Mouse (Mus musculus) spleen, embryonic (tissue): Measurements from ENCODE around the gene Lefty1.

Experiments
- CTCF ChIA-PET: fragments of 350-600 bp; sonication (Branson Sonifier 250); formaldehyde crosslinking; loops from one replicate; lab custom pipeline; 2022; lab: Charles Lee

Gene Lefty1

GRCm38 (mm10) chr1:180934467-180935419, at the start of gene Lefty1:
Gene Lefty1 (plus strand): TSS chr1:180935022.
- CTCF ChIA-PET: interaction anchor here (0.5 to 0.8 kb wide), 2 partner anchors 8 to 61 kb away, joined by 3 read pairs; no protein-coding TSS in a partner anchor

- CTCF ChIA-PET: no interaction called here
These were observed 46.2 kb upstream of the Lefty1 start for GRCm38 (mm10) chr1:180888556-180889042.

GRCm38 (mm10) chr1:180889172-180889571, 45.6 kb upstream of the Lefty1 start:
- CTCF ChIA-PET: interaction anchor here (0.7 kb wide), 1 partner anchor 33 kb away, joined by 3 read pairs; no protein-coding TSS in a partner anchor

- CTCF ChIA-PET: interaction anchor here (0.7 kb wide), 1 partner anchor 34 kb away, joined by 3 read pairs; no protein-coding TSS in a partner anchor
These were observed 45.0 kb upstream of the Lefty1 start for GRCm38 (mm10) chr1:180889841-180890240.

- CTCF ChIA-PET: interaction anchor here (1.5 kb wide), 1 partner anchor 9 kb away, joined by 3 read pairs; no protein-coding TSS in a partner anchor
These were observed 42.0 kb upstream of the Lefty1 start, which contains the start of gene Lefty2 for GRCm38 (mm10) chr1:180892808-180893207. Gene Lefty2 (plus strand): TSS chr1:180893108.

GRCm38 (mm10) chr1:180894088-180894987, 40.5 kb upstream of the Lefty1 start:
- CTCF ChIA-PET: interaction anchor here (0.5 to 0.9 kb wide), 2 partner anchors 38 to 84 kb away, joined by 3 to 5 read pairs; no protein-coding TSS in a partner anchor

- CTCF ChIA-PET: interaction anchor here (0.6 to 1.6 kb wide), 8 partner anchors 21 to 559 kb away, joined by 3 to 16 read pairs (median 6); no protein-coding TSS in a partner anchor
These were observed 33.7 kb upstream of the Lefty1 start for GRCm38 (mm10) chr1:180901107-180901506.

- CTCF ChIA-PET: interaction anchor here (0.5 to 1.3 kb wide), 6 partner anchors 9 to 104 kb away, joined by 3 to 5 read pairs (median 4); no protein-coding TSS in a partner anchor
These were observed 31.9 kb upstream of the Lefty1 start for GRCm38 (mm10) chr1:180902915-180903314.

GRCm38 (mm10) chr1:180903666-180904038, 31.2 kb upstream of the Lefty1 start:
- CTCF ChIA-PET: interaction anchor here (0.5 to 1.9 kb wide), 6 partner anchors 9 to 518 kb away, joined by 3 to 7 read pairs (median 4); no protein-coding TSS in a partner anchor

- CTCF ChIA-PET: interaction anchor here (0.6 to 1.9 kb wide), 3 partner anchors 37 to 519 kb away, joined by 4 to 7 read pairs (median 5); no protein-coding TSS in a partner anchor
These were observed 30.6 kb upstream of the Lefty1 start, which contains the start of gene Pycr2 for GRCm38 (mm10) chr1:180904039-180904814. Gene Pycr2 (plus strand): TSS chr1:180904293.

- CTCF ChIA-PET: interaction anchor here (1.9 kb wide), 1 partner anchor 37 kb away, joined by 5 read pairs; no protein-coding TSS in a partner anchor
These were observed 30.1 kb upstream of the Lefty1 start for GRCm38 (mm10) chr1:180904815-180905080.

GRCm38 (mm10) chr1:180905307-180905706, 29.5 kb upstream of the Lefty1 start:
- CTCF ChIA-PET: interaction anchor here (1.9 kb wide), 1 partner anchor 36 kb away, joined by 5 read pairs; no protein-coding TSS in a partner anchor

GRCm38 (mm10) chr1:180905876-180906275, 28.9 kb upstream of the Lefty1 start:
- CTCF ChIA-PET: no interaction called here

GRCm38 (mm10) chr1:180906461-180907147, 28.2 kb upstream of the Lefty1 start:
- CTCF ChIA-PET: interaction anchor here (0.5 to 0.7 kb wide), 2 partner anchors 126 to 139 kb away, joined by 3 to 5 read pairs; no protein-coding TSS in a partner anchor

GRCm38 (mm10) chr1:180911138-180911537, 23.7 kb upstream of the Lefty1 start:
- CTCF ChIA-PET: interaction anchor here (0.9 kb wide), 1 partner anchor 10 kb away, joined by 7 read pairs; no protein-coding TSS in a partner anchor

- CTCF ChIA-PET: interaction anchor here (0.9 to 1.1 kb wide), 2 partner anchors 9 kb away, joined by 3 to 7 read pairs; no protein-coding TSS in a partner anchor
These were observed 23.1 kb upstream of the Lefty1 start for GRCm38 (mm10) chr1:180911653-180912287.

- CTCF ChIA-PET: interaction anchor here (1.1 kb wide), 1 partner anchor 10 kb away, joined by 3 read pairs; no protein-coding TSS in a partner anchor
These were observed 22.0 kb upstream of the Lefty1 start for GRCm38 (mm10) chr1:180912792-180913191.

- CTCF ChIA-PET: interaction anchor here (0.6 kb wide), 1 partner anchor 102 kb away, joined by 12 read pairs; no protein-coding TSS in a partner anchor
These were observed 21.0 kb upstream of the Lefty1 start for GRCm38 (mm10) chr1:180913797-180914196.
